Mouse (Mus musculus) hindbrain, embryonic 10.5 days (tissue): ENCODE measurements around the gene Vps26c. TPM values are rescaled to one million over a fixed set of nuclear protein-coding genes. Genes with fewer than 3 reads are reported as not detected.

Experiments
- DNase-seq: peaks from one replicate; pipeline ENCODE4 v3.0.0-alpha.2; 2017; ENCODE audit warnings: low spot score
- H3K27ac ChIP-seq: fragments of 300-500 bp; sonication (generic); 2 replicates; pipeline ENCODE4 v1.5.1; 2016; ENCODE audit warnings: mild to moderate bottlenecking, moderate library complexity
- H3K27me3 ChIP-seq: fragments of 300-500 bp; sonication (generic); 2 replicates; pipeline ENCODE4 v1.6.1; 2016; ENCODE audit warnings: mild to moderate bottlenecking; ENCODE audit not compliant: poor library complexity, insufficient read depth, severe bottlenecking
- H3K36me3 ChIP-seq: fragments of 300-500 bp; sonication (generic); 2 replicates; pipeline ENCODE4 v1.6.1; 2016; ENCODE audit warnings: mild to moderate bottlenecking, moderate library complexity
- H3K4me1 ChIP-seq: fragments of 300-500 bp; sonication (generic); replicated peaks from 2 replicates; pipeline ENCODE4 v1.6.1; 2016; ENCODE audit warnings: mild to moderate bottlenecking
- H3K4me3 ChIP-seq: fragments of 300-500 bp; sonication (generic); 2 replicates; pipeline ENCODE4 v1.5.1; 2016; ENCODE audit warnings: mild to moderate bottlenecking, moderate library complexity
- H3K9me3 ChIP-seq: fragments of 300-500 bp; sonication (generic); 2 replicates; pipeline ENCODE4 v1.6.1; 2016; ENCODE audit warnings: mild to moderate bottlenecking, moderate library complexity
- WGBS: fragments of 180-500 bp; shearing (Covaris S2); methylation state at CpG from one replicate; pipeline ENCODE4 v1.1.7; 2016; 5-methylcytosine and 5-hydroxymethylcytosine counted together
- polyA plus RNA-seq: library from polyadenylated mRNA; unstranded; fragments of >200 nt; fragmentation: Nextera tagmentation; extraction: Ambion mirVana; gene quantifications from 2 replicates; pipeline ENCODE4 v1.2.1, GENCODE M21; 2016

Vps26c gene
- polyA plus RNA-seq: 58.8 and 60.5 TPM in 2 replicates

- DNase-seq: peak; percentile 97
- H3K4me3 ChIP-seq: peak within 1 kb of the TSS; percentile 78
- H3K27ac ChIP-seq: peak within 1 kb of the TSS; percentile 94
- no peaks in the 10 kb centered on the region for H3K9me3 ChIP-seq
- H3K36me3 ChIP-seq: no peaks in the 10 kb centered on the region
- WGBS: under 1% methylated on average over 93 of the region's 93 CpGs
- H3K27me3 ChIP-seq: no peaks in the 10 kb centered on the region
- peaks cover 35% of the 10 kb centered on the region for H3K4me1 ChIP-seq
Observed at GRCm38 (mm10) chr16:94526344-94527151, at the start of gene Vps26c. Vps26c (minus strand) TSS chr16:94526830.

- H3K27ac ChIP-seq: no peak overlapping the region
- H3K4me1 ChIP-seq: peaks cover 66% of the 10 kb centered on the region
- WGBS: 78% methylated on average over 5 of the region's 5 CpGs
- peaks cover 7% of the 10 kb centered on the region; the same call in 1 of the 2 replicates for H3K36me3 ChIP-seq
- no peaks in the 10 kb centered on the region for H3K27me3 ChIP-seq
- no peak for DNase-seq
- no peaks in the 10 kb centered on the region for H3K9me3 ChIP-seq
- no peak overlapping the region for H3K4me3 ChIP-seq
Observed at GRCm38 (mm10) chr16:94575757-94576156, 49.1 kb upstream of the Vps26c start.

- no peak for DNase-seq
- H3K4me1 ChIP-seq: peaks cover 59% of the 10 kb centered on the region
- no peak overlapping the region for H3K27ac ChIP-seq
- H3K27me3 ChIP-seq: no peaks in the 10 kb centered on the region
- H3K4me3 ChIP-seq: no peak overlapping the region
- H3K9me3 ChIP-seq: no peaks in the 10 kb centered on the region
- H3K36me3 ChIP-seq: peaks cover 7% of the 10 kb centered on the region; the same call in 1 of the 2 replicates
Observed at GRCm38 (mm10) chr16:94574718-94575094, 48.1 kb upstream of the Vps26c start.

- peaks cover 54% of the 10 kb centered on the region for H3K4me1 ChIP-seq
Observed at GRCm38 (mm10) chr16:94574025-94574717, 47.5 kb upstream of the Vps26c start.

DNA sequence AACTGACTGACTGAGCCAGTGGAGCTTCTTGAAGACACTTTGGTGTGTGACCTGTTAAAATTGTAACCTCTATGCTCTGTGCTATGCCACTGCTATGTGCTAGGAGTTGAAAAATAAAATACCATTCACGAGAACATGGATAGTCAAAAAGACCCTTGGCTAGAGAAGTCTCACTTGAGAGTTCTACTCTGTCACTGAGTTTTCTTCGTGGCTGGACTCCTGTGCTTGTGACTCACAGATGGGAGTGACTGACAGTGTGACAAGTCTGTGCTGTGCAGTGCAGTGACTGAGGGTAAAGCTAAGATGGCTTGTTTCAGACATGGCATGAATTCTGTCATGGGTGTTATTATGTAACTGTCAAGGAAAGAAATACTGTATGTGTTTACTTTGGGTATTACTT is 45.8 kb upstream of the Vps26c start:
- WGBS: 41% methylated on average over 2 of the region's 2 CpGs
- H3K4me1 ChIP-seq: peaks cover 52% of the 10 kb centered on the region
- H3K27me3 ChIP-seq: no peaks in the 10 kb centered on the region
- no peak overlapping the region for H3K27ac ChIP-seq
- DNase-seq: no peak
- H3K4me3 ChIP-seq: peak overlapping the region; percentile 97
- no peaks in the 10 kb centered on the region for H3K9me3 ChIP-seq
- H3K36me3 ChIP-seq: no peaks in the 10 kb centered on the region

More at GRCm38 (mm10) chr16:94574025-94574717, 47.5 kb upstream of the Vps26c start:
- no peaks in the 10 kb centered on the region for H3K27me3 ChIP-seq
- H3K4me3 ChIP-seq: no peak overlapping the region
- no peak for DNase-seq
- 83% methylated on average over 3 of the region's 3 CpGs for WGBS
- H3K9me3 ChIP-seq: no peaks in the 10 kb centered on the region
- peaks cover 2% of the 10 kb centered on the region; the same call in 1 of the 2 replicates for H3K36me3 ChIP-seq
- H3K27ac ChIP-seq: no peak overlapping the region

- 32% methylated on average over 10 of the region's 10 CpGs for WGBS
- DNase-seq: no peak
- Histone ChIP-seq H3K4me3 (peak overlapping the region; percentile 97), H3K27ac (peak overlapping the region; percentile 99), H3K36me3 (no peaks in the 10 kb centered on the region), H3K4me1 (peaks cover 52% of the 10 kb centered on the region), H3K9me3 (no peaks in the 10 kb centered on the region), H3K27me3 (no peaks in the 10 kb centered on the region)
Observed at GRCm38 (mm10) chr16:94571111-94571993, 44.7 kb upstream of the Vps26c start.

GRCm38 (mm10) chr16:94570361-94571041 is 43.9 kb upstream of the Vps26c start:
- under 1% methylated on average over 84 of the region's 88 CpGs for WGBS
- DNase-seq: peak; percentile 62
- no peaks in the 10 kb centered on the region for H3K27me3 ChIP-seq

GRCm38 (mm10) chr16:94569229-94570176 is 42.9 kb upstream of the Vps26c start, which contains the start of gene Dyrk1a:
Dyrk1a (plus strand) TSS chr16:94570010.
- DNase-seq: peak; percentile 99
- Histone ChIP-seq H3K27me3 (no peaks in the 10 kb centered on the region), H3K4me1 (peaks cover 39% of the 10 kb centered on the region), H3K27ac (peak within 1 kb of the TSS; percentile 99), H3K9me3 (no peaks in the 10 kb centered on the region), H3K36me3 (no peaks in the 10 kb centered on the region), H3K4me3 (peak within 1 kb of the TSS; percentile 97)
- under 1% methylated on average over 123 of the region's 133 CpGs for WGBS

More at GRCm38 (mm10) chr16:94570361-94571041, 43.9 kb upstream of the Vps26c start:
- H3K36me3 ChIP-seq: no peaks in the 10 kb centered on the region
- no peaks in the 10 kb centered on the region for H3K9me3 ChIP-seq
- H3K4me1 ChIP-seq: peaks cover 46% of the 10 kb centered on the region
- H3K27ac ChIP-seq: peak overlapping the region; percentile 99
- H3K4me3 ChIP-seq: peak overlapping the region; percentile 97

DNA sequence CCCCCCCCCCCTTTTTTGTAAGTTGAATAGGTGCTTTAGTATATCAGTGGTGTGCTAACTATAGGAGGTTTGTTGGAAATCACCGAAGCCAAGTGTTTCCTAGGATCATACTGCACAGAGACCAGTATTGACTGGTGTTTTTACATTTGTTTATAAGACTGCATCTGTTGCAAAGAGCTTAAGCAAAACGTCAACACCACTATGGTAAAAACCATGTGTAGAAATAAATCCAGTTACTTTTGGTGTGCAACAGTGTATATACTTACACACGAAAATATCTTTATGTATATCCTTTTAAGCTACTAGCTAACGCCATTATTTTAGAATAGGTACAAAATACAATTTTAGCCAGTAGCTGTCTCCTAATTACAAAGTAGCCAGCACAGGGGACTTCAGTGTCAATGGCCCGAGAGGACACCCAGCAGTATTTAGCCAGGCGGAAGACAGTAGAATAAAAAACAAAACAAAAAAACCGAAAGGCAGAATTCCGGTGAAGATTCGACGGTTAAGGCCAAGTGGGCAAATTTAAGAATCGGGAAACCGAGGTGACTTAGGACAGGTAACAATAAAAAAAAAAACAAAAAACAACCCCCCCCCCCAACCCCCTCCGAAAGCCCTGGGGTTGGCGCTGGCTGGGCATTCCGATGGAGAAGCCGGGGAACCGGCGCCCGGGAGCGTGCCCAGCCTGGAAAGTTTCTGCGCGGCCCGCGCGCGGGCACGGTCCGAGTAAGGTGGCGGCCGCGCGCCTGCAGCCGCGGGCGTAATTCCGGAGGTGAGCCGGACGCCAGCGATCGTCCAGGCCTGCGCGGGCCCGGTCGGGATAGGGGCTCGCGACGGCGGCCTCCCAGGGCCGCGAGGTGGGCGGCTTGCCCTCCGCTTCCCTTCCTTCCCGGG is 42.0 kb upstream of the Vps26c start:
- Histone ChIP-seq H3K4me1 (peaks cover 32% of the 10 kb centered on the region), H3K9me3 (no peaks in the 10 kb centered on the region), H3K4me3 (peak overlapping the region; percentile 97), H3K27ac (peak overlapping the region; percentile 99), H3K36me3 (no peaks in the 10 kb centered on the region), H3K27me3 (no peaks in the 10 kb centered on the region)
- 3% methylated on average over 53 of the region's 53 CpGs for WGBS
- DNase-seq: peak; percentile 83

DNA sequence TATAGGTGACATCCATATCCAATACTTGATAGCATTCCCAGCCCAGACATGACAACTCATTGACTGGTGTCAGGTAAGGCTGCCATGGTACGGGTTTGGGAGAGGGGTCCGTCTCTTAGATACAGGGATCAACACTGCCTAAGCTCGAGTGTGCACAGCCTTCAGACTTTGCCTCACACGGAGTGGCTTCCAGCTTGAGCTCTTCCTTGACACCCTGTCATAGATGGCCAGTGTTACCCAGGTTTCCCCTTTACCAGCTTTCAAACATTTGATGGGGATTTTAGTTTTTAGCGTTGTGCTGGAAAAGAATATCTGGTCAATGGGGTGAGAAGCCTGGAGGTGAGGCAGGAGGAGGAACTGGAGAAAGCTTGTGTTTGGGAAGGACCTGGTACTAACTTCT is 41.1 kb upstream of the Vps26c start:
- no peaks in the 10 kb centered on the region for H3K9me3 ChIP-seq
- H3K4me1 ChIP-seq: peaks cover 26% of the 10 kb centered on the region
- no peak for DNase-seq
- H3K27ac ChIP-seq: no peak overlapping the region
- H3K27me3 ChIP-seq: no peaks in the 10 kb centered on the region
- no peaks in the 10 kb centered on the region for H3K36me3 ChIP-seq
- 74% methylated on average over 5 of the region's 5 CpGs for WGBS
- H3K4me3 ChIP-seq: no peak overlapping the region
